Mouse (Mus musculus) MN1 (cell line): ENCODE results near the gene Rpia.

Source experiments
- DNase-seq: peaks from one replicate; pipeline ENCODE4 v3.0.0-alpha.2; 2016; ENCODE audit warnings: low spot score

The Rpia gene

DNA sequence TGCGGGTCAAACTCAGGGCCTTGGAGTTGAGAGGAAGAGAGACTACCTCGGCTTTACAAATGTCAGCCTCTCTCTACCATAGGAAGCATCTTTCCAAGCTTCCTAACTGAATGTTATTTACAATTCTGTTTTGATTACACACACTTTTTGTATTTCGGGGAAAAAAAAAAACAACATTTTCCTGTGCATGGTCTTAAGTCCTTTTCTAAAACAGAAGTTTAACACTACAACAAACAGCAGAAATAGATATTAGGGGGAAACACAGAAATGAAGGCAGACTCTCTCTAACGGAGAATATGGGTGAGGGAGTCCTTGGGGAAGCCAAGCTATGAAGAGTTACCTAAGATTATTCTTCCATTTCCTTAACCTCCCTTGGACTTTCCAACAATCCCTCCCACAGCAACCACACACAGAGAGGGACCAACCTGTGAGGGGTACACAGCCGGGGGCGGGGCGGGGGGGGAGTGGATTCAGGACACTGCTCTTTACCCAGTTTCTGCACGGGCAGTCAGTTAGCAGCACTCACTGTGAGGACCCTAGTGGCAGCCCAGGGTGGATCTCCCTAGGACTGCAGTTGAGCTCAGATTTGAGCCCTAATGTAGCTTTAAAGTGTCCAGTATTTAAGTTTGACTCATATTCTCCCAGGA lies 40.7 kb downstream of the Rpia start:
- no peak for DNase-seq

DNA sequence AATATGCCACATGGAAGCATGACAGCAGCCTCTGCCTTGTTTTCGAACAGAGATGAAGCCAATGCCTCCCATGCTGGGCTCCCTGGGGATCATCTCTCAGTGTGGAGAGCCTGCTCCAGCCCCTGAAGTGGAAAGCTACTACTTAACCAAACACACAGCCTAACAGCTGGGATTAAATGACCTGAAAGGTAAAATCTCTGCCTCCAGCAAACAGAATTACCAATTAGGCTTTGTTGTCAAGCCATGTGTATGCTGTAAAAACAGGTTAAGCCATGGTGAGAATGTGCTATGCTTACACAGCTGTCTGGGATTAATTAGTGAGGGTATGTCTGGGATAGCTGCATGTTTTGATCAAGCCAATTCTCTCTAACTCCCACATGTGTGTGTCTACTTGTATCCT lies 42.3 kb downstream of the Rpia start:
- DNase-seq = no peak

DNA sequence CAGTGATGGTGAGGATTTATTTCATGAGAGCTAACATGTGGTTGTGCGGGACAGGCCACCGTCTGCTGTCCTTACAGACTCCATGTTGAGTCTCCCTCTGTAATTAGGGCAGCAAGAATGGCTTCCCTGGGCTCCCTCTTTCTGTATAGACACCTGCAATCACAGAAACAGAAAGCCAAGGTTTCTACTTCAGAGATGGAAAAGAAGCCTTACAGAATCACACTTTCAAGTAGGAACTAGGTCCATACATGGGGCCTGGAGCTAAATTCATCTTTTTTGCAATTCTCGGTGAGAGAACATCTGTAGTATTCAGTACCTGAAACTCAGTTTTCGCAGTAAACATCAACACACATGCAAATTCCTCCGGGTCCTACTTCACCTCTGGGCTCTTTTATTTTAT lies 44.3 kb downstream of the Rpia start:
- no peak for DNase-seq

DNA sequence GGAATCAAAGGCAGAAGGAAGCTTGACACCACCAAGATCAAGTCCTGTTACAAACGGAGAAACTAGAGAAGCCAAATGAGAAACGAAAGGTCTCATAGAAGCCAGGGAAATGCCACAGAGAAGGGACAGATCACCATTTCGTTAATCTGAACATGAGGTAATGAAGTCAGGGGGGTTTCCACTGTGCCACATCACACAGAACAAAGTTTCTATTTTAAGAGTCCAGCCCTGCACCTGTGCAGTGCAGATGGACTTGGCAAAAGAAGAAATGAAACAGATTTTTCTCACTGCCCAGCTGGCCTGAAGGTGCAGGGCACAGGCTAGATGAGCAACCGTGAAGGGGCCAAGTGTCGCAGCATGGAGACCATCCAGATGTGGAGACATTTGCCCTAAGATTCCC lies 48.1 kb downstream of the Rpia start:
- no peak for DNase-seq

DNA sequence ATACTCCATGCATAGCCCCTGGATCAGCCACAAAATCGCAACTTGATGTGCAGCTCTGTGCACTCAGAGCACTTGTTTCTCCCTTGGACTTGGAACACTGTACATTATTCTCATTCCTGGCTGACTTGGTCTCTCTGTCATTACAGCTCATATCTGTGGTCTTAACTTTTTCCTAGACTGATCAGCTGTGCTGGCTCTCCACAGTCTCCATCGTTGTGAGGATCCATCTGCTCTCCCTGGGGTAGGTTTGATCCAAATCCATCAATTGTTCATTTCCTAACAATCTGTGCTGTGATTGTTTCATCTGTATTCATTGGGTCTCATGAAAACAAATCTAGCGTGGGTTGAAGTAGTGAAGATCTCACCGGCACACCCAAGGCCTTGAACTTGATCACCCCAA lies 49.2 kb downstream of the Rpia start:
- no peak for DNase-seq

DNA sequence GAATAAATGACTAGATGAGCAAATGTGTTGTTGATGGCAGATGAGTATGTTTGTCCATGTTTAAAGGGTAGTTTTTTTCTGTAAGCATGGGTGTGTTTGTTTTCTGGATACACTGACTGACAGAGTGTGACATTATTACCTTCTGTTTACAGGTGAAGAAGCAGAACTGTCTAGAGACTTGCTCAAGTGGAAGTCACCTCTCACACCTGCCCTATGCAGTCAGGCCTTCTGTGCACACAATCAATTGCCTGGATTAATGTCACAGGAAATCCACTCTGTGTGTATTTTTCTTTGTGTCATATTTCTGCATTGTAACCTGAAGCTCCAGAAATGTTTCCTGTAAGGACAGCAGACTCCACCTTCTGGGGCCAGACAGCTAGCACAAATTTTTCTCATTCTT lies 51.5 kb downstream of the Rpia start:
- DNase-seq = no peak

DNA sequence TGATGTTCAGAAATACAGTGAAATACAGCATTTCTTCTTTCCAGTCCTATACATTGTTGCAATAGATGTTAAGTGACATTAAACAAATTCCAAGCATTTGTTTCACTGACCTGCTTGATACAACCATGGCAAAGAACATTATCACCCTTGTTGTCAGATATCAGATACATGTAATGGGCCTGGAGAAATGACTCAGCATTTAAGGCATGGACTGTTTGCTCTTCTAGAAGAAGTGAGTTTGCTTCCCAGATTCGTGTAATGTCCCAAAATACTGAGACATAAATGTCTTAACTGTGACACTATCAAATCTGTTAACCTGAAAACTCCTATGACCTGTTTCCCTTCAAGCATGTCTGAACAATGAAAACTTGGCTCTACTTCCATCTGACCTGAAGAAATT lies 52.6 kb downstream of the Rpia start:
- no peak for DNase-seq

DNA sequence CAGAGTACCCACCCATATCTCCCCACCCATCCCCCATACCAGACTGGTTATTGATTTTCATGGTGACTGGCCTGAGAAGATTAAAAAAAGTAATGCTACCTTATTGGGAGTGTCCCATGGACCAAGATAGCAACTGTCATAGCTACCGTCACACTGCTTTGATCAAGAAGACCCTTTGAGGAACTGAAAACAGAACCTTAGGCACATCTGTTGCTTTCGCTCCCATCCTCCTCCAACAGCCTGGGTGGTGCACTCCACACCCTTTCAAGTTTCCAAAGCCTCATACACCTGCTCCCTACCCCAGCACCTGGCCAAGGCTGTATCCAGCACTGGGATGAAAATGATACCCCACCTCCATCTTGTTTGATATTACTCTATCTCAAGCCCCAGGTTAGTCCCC lies 56.5 kb downstream of the Rpia start:
- DNase-seq = no peak

DNA sequence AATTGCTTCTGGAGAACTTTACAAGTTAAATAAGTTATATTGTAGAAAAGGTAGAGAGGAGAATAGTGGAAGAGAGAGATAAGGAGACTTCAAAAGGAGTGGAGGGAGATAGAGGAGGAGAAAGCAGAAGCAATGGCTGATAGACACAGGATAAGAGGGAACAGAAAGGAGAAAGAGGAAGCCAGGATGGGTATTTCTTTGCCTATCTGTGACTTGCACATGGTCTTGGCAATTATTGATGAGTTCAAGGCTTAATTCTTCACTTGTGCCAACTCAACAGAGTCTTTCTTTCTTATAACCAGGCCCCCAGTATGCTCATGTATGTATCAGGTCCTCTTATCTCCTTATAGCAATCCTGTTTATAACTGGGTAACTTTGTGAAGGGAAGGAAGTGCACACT lies 61.2 kb downstream of the Rpia start:
- DNase-seq = no peak

DNA sequence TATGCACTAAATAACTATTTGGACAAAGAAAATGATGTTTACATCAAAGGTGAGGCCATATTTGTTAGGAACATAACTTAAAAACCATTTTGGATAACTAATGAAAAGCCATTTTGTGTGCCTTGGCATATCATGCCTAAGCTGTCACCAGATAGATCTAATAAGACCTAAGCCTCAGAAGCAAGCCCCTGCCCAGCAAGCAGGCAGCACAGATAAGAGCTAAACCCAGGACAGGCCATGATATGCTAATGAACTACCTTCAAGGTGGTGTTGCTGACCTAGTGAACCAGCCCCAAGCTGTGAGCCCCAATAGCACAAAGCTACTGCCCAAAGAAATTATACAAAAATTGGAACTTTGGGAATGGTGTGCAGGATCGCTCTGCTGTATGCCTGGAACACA lies 62.9 kb downstream of the Rpia start:
- no peak for DNase-seq

DNA sequence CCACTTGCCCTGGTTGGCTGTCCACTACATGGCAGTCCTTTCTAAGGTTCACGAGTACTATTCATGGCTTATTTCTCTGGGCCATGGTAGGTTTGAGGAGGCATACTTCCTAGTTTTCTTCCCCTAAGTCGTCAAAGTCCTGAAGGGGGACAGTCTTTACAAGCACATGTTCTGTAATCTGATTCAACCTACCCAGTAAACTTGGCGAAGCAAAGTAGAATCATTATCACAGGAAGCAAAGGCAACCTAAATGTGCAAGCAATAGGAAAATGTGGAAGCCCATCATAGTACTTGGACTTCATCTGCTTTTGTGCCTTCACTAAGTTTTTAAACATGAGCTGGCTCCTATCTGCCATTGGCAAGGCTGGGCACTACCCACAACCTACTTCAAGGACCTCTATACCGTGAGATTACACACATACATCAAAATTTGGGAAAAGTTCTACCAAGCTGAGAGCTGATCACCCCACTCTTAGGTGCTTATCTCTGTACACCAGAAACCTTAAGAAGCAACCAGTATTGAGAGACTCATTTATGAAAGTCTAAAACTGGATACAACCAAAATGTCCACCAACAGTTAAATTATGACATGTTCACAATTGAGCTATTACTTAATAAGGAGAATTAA lies 64.8 kb downstream of the Rpia start:
- DNase-seq = no peak

DNA sequence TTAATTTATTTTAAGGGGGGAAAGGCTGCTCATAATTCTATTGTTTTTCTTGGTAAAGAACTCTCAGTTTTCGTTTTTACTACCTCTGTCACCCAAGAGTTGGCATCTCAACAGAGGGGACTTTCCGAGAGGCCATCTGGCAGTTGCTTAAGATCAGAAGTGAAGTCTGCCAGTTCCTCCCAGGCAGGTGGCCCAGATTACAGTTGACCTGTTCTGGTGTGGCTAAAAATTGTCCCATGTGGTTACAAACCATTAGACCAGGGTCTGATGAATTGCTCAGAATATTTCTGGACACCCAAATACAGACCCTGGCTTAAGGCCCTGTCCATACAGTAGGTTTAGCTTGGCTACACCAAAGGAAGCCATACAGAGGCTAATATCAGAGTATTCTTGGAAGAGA lies 66.4 kb downstream of the Rpia start:
- no peak for DNase-seq

DNA sequence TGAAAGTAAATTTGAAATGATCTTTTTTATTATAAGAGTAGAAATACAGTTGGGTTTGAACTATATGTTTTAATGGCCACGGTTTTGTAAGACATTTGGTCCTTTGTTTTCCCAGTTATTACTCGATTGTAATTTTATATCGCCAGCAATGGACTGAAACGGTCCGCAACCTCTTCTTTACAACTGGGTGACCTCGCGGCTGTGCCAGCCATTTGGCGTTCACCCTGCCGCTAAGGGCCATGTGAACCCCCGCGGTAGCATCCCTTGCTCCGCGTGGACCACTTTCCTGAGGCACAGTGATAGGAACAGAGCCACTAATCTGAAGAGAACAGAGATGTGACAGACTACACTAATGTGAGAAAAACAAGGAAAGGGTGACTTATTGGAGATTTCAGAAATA lies 67.3 kb downstream of the Rpia start:
- no peak for DNase-seq

DNA sequence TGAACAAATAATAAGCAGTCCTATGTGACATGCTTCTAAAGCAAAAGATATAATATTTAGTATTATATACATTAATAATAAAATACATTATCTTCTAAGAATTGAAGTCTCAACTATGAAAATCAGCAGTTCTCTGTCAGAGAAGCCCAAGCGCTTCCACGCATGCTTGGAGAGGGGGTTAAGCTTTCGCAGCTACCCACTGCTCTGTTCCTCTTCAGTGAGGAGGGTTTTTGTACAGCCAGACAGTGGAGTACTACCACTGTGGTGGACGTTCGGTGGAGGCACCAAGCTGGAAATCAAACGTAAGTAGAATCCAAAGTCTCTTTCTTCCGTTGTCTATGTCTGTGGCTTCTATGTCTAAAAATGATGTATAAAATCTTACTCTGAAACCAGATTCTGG lies 69.7 kb downstream of the Rpia start:
- no peak for DNase-seq

DNA sequence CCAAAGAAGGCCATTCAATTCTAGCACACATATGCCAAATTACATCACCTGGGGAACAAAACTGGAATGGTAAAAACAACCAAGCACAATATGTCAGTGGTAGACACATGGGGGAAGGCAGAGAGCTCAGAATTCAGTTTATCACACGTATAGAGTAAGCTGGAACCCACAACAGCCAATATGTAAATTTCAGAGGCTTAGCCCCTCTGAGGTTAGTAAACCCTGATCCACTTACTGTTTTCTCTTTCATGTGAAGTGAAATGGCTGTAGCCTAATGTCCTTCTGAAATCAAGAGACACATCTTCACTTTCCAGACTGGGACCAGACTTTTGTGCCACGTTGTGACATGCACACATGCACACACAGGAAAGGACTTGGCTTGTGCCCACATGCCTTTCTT lies 73.3 kb downstream of the Rpia start:
- DNase-seq = no peak

DNA sequence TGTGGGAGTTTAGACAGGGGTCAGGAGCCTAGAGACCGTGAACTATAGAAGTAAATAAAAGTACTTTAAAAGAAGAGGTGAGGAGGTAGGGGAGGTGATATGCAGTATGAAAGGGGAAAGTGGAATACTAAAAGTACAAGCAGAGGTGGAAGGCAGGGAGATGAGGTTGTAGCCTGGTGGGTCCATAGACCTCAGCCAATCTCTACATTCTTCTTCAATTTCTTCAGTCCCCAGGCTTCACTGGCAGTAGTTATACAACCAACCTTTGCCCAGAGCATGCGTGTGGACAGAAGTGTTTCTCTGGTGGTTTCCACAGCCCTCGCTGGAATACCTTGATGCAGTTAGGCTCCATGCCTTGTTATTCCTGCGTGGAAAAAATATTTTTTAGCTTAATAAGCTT lies 73.9 kb downstream of the Rpia start:
- DNase-seq = no peak

DNA sequence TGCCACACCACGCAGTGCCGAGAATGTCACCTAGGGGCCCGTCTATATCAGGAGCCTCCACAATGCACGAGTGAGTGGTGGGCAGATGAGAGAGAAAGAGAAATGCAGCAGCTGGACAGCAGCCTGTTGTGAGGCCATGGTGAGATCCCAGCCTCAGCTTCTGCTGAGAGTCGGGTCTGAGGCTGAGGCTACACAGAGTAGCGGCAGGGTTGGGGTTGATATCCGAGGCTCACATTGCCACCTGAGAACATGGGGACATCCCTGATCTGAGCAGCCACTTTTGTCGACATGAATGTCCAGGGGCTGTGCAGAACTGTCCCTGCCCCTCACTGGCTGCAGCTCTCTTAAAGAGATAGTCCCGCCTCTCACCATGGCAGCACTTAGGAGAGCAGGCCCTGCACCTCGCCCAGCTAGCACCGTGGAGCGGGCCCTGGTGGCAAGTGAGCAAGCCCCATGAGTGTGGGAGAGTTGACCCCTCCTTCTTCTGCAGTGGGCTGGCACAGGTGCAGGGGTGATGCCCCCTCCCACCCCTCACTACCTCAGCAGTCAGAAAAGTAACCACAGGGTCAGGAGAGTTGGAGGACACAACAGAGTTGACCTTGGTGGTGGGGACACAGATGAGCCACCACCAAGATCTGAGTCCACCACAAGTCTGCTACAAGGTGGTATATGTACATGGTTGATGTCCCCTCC lies 75.2 kb downstream of the Rpia start:
- DNase-seq = no peak
